Mouse (Mus musculus) urinary bladder, postnatal 4 days (tissue): Measurements from ENCODE around the gene Baiap2.

Source experiments
- DNase-seq, 2 experiments: peaks; one replicate each; pipeline ENCODE4 v3.0.0; 2021 to 2022; ENCODE audit warnings: low spot score in 2 of 2

Gene Baiap2

DNA sequence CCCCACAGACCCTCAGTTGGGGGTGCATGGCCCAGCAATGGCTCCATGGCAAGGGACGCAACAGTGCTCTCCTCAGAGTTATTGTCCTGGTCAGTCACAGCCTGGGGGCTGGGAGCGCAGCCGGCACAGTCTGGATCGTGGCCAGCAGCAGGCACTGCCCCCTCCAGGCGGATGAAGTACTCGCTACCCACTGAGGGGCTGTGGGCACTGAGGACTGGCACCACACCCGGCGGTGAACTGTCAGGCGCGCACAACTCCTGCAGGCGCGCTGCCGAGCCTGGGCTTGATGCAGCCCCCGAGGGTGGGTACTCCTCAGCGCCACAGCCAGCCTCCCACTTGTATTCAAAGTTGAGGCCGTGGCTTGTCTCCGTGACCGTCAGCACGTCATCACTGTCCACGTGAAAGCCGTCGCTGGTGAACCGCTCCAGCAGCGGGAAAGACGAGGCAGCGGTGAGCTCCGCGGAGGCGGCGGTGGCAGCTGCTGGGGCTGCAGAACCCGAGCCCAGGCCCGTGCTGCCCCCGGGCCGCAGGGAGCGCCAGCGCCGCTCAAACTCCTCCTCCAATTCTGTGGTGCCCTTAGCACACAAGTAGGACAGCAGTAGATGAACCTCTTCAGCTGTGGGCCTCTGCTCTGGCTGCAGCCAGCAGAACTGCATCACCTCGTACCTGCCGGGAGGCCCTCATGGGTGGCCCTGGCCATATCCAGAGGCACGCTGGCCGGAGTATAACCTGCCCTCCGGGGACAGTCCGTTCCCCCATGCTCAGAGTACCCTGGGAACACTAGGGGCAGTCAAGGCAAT lies 69.4 kb downstream of the Baiap2 start:
- DNase-seq, result no peak

DNA sequence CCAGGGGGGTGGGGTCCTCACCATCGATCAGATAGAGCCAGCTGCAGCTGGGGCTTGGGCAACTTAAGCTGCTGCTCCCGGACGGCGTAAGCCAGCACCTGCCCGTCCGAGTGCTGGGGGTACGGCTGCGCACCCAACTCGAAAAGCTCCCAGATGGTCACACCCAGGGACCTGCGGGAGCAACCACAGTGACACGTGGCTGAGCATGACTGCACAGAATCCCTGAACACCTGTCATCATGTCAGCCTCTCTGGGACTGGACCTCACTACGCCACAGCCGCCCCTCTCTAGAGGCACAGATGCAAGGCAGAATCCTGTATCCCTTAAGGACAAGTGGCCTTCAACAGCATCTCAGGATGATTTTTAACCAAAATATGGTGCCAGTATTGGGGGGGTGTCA lies 70.1 kb downstream of the Baiap2 start:
- DNase-seq, result no peak

GRCm38 (mm10) chr11:120013174-120013711 lies 70.7 kb downstream of the Baiap2 start:
- DNase-seq, result peak; percentile 69 to 82

DNA sequence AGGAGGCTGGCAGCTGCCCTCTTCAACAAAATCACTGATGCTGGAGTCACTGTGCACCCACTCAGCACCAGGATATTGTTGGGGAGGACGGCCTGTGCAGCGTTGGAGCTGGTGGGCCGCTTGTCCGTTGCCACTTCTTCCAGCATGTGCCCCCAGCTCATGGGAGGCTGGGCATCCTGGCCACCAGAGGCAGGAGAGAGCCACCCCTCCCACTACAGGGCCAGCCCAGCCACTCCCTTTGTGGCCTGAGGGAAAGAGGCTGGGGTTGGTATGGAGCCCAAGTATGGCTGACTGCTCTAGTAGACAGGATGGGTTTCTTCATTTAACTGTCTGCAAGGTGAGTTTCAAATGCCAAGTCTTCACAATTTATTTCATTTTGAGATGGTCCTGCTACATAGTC lies 72.2 kb downstream of the Baiap2 start:
- no peak for DNase-seq

DNA sequence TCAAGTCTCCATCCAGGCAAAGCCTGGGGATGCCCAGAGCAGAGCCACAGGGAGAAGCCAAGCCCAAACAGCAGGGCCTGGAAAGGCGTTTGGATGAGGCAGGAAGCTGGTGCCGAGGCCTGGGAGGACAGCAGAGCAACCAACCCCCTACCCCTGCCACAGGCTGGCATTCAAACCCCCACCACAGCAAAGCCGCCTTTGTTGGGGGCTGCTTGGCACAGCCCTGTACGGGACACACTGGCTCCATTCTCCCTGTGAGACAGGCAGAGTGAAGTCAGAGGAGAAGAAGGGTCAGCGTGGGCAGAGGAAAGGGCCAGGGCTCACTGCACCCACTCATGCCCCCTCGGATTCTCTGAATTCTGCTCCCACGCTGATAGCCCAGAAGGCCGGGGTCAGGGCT lies 74.4 kb downstream of the Baiap2 start:
- DNase-seq, result no peak

DNA sequence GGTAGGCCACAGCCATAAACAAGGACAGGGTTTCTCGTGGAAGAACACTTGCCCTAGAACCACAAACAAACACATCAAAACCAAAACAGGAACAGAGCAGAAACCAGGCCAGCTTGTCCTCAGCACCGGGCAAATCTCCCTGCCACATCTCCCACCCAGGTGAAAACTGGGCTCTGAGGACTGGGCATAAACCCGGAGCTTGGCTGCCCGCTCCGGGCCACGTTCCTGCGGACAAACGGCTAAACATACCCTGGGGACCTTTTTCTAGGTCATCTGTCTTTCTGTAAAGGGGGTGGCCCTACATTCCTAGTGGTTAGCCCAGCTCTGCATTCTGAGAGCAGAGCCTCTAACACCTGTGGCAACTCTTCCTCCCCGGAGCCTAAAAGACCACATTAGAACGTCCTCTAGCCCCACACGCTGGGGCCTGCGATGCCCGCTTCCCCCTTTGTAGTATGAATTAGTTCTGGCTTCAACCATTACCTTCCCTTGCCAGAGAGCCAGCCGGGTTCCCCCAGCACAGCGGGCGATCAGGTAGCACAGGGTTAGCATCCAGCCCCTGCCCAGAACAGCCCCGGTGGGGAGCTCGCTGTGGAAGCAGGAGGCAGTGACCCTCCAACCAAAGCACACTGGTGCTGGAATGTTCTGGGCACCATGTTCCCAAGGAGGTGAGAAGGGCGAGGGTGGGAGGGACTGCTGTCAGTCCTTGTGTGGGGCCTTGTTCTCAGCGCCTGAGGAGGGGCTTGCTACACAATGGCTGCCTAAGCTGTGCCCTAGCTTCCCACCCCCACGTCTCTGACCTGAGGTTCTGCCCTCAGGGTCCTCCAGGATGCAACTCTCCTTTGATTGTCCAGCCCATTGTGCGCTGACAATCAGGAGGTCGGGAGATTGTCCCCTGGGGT lies 77.2 kb downstream of the Baiap2 start:
- DNase-seq, result no peak

DNA sequence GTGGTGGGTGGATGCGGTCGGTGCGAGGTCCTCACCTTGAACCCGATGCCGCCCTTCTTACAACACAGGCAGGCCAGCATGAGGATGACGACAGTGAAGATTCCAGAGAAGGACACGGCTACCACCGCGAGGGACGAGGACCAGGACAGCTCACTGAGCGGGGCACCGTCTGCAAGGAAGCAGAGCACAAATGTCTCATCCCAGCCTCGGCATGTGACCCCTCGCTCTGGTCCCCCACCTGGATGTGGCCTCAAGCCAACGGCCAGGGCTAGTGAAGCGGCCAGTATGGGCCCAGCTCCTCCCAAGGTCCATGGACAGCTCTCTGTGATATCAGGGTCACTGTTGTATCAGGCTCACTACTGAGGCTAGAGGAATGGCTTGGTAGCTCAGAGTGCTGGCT lies 78.8 kb downstream of the Baiap2 start:
- no peak for DNase-seq

- no peak for DNase-seq
These were observed 79.7 kb downstream of the Baiap2 start for GRCm38 (mm10) chr11:120022216-120022615.

DNA sequence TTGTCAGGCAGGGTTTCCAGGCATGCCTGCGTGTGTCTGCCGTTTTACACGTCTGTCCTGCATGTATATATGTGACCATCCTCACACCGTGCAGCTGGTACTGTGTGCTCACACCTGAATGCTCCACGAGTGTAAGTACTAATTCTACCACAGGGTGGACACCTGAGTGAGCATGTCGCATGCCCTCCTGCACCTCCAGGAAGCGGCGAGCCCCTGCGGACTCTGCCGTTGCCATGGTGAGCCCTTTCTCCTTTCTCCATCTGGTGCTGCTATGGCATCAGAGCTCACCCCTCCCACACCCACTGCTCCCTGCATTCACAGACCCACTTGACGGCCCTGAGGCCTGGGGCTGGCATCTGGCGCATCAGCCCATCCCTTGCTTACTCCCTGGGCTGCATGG lies 80.3 kb downstream of the Baiap2 start:
- DNase-seq, result no peak

DNA sequence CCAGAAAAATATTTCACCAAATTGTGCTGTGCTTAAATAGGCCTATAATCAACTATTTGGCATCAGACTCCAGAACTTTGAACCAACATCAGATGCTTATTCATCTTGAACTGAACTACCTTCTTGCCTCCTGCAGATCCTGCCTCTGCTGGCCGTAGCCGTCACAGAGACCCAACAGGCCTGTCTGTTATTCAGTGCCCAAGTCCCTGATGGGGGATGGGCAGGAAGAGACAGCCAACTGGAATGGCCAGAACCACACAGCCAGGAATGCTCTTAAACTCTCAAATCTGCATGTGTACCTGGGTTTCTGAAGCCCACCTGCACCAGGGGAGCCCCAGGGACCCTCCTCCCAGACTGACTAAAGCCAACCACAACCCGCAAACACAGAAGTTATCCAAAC lies 84.4 kb downstream of the Baiap2 start:
- no peak for DNase-seq

GRCm38 (mm10) chr11:120028319-120029092 lies 85.9 kb downstream of the Baiap2 start:
- DNase-seq, result no peak

- no peak for DNase-seq
These were observed 87.0 kb downstream of the Baiap2 start for GRCm38 (mm10) chr11:120029431-120030144.

DNA sequence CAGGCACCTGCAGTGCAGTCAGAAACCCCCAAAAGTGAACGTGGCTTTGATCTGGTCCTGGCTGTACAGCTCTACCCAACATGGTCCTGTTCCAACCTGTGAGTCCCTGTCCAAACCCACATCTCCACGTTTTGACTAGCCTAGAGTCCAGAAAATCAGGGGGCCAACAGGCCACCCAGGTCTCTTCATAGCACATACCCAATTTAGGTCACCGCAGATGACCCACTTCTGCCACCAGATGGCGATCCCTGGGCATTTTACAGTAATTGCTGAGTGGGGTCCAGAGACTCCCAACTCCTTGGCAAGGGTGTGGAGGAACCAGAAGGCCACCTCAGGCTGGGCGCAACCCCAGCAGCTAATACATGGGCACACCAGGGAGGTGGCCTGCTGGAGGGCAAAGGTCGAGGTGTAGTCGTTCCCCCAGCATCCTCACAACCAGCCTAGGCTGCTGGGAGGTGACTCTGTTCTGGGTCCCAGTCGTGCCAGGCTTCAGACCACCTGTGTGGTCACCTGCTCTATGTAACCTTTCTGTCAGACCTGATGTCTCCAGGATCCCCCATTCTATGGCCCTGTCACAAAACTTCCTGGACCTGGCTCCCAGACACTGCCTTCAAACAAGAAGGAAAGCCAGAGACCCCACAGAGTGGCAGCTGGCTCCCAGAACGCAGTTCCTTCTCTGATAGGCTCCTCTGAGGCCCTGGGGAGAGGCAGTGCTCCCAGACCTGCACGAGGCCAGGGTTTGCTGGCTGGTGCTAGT lies 87.8 kb downstream of the Baiap2 start:
- no peak for DNase-seq

GRCm38 (mm10) chr11:120032052-120032451 lies 89.5 kb downstream of the Baiap2 start:
- no peak for DNase-seq

DNA sequence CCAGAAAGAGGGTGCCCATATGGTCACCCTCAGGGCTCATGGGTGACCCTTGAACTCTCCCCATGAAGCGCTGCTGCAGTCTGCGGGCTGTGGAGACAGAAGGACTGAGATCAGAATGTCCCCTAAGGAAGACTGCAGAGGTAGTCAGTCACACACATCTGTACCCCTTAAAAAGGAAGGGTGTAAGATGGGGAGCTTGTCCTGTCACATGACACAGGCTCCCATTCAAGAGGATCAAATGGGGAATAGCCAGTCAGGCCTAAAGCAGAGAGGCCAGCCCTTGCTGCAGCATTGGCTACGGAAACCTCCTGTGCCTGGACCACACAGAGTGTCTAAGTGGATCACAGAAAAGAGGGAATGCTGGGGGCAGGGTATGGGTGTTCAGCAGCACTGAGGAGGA lies 90.9 kb downstream of the Baiap2 start:
- DNase-seq, result no peak

GRCm38 (mm10) chr11:120034306-120034705 lies 91.7 kb downstream of the Baiap2 start:
- DNase-seq, result no peak

DNA sequence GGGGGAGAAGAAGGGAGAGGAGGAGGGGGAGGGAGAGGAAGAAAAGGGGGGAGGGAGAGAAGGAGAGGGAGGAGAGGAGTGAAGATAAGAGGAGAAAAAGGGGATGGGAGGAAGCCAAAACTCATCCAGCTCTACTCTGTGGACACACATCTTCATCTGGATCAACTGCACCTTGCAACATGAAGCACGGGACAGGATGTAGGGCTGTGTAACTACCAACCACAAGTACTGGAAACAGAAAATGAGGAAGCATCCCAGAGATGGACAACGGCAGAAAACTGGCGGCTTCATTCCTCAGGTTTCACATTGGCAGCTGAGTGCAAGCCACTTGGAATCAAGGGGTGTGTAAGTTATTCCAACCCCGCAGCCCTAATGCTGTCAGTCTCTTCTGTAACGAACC lies 92.2 kb downstream of the Baiap2 start:
- no peak for DNase-seq

GRCm38 (mm10) chr11:120039581-120039980 lies 97.0 kb downstream of the Baiap2 start:
- no peak for DNase-seq

- no peak for DNase-seq
These were observed 97.9 kb downstream of the Baiap2 start for GRCm38 (mm10) chr11:120040440-120040839.
